Mouse (Mus musculus): ENCODE results near the gene Enox1. TPM values are rescaled to one million over a fixed set of nuclear protein-coding genes. Genes with fewer than 3 reads are reported as not detected.

Gene Enox1
- polyA plus RNA-seq, 1 experiment, result 0.06 TPM

DNA sequence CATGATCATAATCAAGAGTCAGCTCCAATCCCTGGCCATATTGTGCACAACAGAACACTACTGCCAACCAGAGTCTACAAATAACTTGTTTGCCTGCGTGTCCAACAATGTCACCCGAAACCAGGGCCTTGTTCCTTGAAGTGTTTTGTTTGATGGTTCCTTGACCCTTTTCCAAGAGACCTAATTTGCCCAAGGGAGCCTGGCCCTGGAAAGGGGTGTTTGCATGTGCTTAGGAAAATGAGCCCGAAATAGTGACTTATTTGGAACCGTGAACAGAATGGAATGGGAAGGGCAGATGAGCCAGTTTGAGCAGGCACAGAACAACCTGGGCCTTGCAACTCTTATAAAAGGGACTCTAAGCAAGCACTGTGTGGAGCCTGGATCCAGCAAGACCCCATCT is 316.9 kb downstream of the Enox1 start:
- no peak for TF ChIP-seq CTCF (IDR thresholded peaks at IDR 0.05; ENCODE audit: extremely low read depth, insufficient read depth, insufficient read length, insufficient replicate concordance)
- TF ChIP-seq POLR2A (IDR thresholded peaks at IDR 0.05; ENCODE audit: low read depth, low read length), result no peak
- Histone ChIP-seq H3K4me1 (ENCODE audit: control insufficient read depth, insufficient read depth, insufficient read length) (no peaks in the 10 kb centered on the region), H3K4me3 (ENCODE audit: extremely low read depth, insufficient read depth, insufficient read length) (no peak overlapping the region), H3K36me3 (ENCODE audit: control insufficient read depth, insufficient read depth, low read length) (no peaks in the 10 kb centered on the region), H3K27me3 (ENCODE audit: control insufficient read depth, insufficient read depth, low read length) (no peaks in the 10 kb centered on the region), H3K27ac (ENCODE audit: insufficient read depth, low read length) (no peak overlapping the region)
- 86% methylated on average over 4 of the region's 4 CpGs for WGBS
- DNase-seq (ENCODE audit: low read depth in 1 of 2, low spot score in 2 of 2), result no peak

DNA sequence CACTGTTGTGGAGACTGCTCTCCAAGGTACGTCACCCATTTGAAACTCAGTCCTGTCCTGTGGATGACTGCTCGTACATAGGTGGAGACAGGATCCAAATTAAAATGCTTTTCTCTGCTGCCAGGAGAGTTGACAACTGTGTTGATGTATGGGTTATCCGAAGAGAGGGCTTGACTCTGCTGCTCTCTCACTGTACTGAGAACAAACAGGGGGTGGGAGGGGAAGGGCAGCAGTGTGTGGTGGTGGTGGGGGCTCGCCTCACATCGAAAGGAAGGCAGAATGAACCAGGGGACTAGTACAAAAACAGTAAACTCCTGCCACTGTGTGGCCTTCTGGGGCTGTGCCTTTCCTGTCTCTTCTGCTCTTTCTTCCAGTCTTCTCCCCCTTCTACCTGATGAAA is 317.5 kb downstream of the Enox1 start:
- H3K27me3 ChIP-seq (ENCODE audit: control insufficient read depth, insufficient read depth, low read length), result no peaks in the 10 kb centered on the region
- 73% methylated on average over 5 of the region's 5 CpGs for WGBS
- H3K4me1 ChIP-seq (ENCODE audit: control insufficient read depth, insufficient read depth, insufficient read length), result no peaks in the 10 kb centered on the region
- no peak overlapping the region for H3K4me3 ChIP-seq (ENCODE audit: extremely low read depth, insufficient read depth, insufficient read length)
- TF ChIP-seq POLR2A (IDR thresholded peaks at IDR 0.05; ENCODE audit: low read depth, low read length) (no peak), CTCF (IDR thresholded peaks at IDR 0.05; ENCODE audit: extremely low read depth, insufficient read depth, insufficient read length, insufficient replicate concordance) (no peak)
- H3K36me3 ChIP-seq (ENCODE audit: control insufficient read depth, insufficient read depth, low read length), result no peaks in the 10 kb centered on the region
- H3K27ac ChIP-seq (ENCODE audit: insufficient read depth, low read length), result no peak overlapping the region
- no peak for DNase-seq (ENCODE audit: low read depth in 1 of 2, low spot score in 2 of 2)

DNA sequence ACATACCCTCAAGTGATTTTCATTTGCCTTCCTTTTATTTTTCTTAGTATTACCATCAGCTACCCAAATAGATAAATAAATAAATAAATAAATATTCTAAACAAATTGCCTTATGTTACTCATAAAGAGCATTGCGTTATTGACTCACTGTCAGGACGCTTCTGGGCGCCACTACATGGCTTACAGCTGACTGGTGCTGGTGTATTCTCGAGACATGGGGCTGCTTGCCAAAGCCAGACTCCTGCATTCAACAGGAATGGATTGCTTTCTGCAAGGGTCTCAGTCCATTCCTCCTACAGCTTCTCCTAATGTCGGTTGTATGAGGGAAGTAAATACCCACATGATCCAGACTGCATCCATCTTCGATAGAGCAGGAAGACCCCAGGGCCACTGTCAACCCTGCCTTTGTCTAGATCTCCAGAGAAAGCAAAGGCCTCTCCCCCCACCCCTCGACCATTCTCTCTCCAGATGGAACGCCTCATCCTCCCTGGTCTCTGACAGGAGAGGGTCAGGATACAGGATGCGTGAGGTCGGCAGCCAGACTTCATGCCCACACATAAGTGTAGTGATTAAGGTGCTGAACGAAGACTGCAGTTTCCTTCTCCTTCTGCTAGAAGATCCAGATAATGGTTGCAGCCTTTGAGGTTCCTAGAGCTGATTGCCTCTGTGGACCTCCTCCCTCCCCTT is 318.7 kb downstream of the Enox1 start:
- TF ChIP-seq POLR2A (IDR thresholded peaks at IDR 0.05; ENCODE audit: low read depth, low read length) (no peak), CTCF (IDR thresholded peaks at IDR 0.05; ENCODE audit: extremely low read depth, insufficient read depth, insufficient read length, insufficient replicate concordance) (no peak)
- DNase-seq (ENCODE audit: low read depth in 1 of 2, low spot score in 2 of 2), result no peak
- H3K27ac ChIP-seq (ENCODE audit: insufficient read depth, low read length), result no peak overlapping the region
- H3K36me3 ChIP-seq (ENCODE audit: control insufficient read depth, insufficient read depth, low read length), result no peaks in the 10 kb centered on the region
- H3K4me1 ChIP-seq (ENCODE audit: control insufficient read depth, insufficient read depth, insufficient read length), result no peaks in the 10 kb centered on the region
- H3K4me3 ChIP-seq (ENCODE audit: extremely low read depth, insufficient read depth, insufficient read length), result no peak overlapping the region
- H3K27me3 ChIP-seq (ENCODE audit: control insufficient read depth, insufficient read depth, low read length), result no peaks in the 10 kb centered on the region
- WGBS, result 82% methylated on average over 11 of the region's 11 CpGs

DNA sequence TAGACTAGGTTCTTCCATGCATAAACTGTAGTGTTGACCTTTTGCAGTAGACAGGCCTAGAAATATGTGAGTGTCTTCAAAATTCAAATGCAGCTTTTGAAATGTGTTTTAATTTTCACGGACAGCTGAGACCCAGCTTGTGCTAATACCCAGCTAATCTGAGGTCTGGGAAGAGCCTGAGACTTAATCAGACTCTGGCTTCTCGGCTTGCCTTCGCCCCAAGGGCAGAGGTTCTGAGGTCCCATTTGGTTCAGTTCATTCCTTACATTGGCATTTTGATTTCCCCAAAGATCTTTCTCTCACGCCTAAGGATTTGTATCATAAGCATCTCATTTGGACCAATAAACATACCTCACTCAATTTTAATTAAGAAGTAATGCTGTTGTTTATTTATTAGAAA is 321.1 kb downstream of the Enox1 start:
- Histone ChIP-seq H3K4me1 (ENCODE audit: control insufficient read depth, insufficient read depth, insufficient read length) (no peaks in the 10 kb centered on the region), H3K36me3 (ENCODE audit: control insufficient read depth, insufficient read depth, low read length) (no peaks in the 10 kb centered on the region), H3K27me3 (ENCODE audit: control insufficient read depth, insufficient read depth, low read length) (no peaks in the 10 kb centered on the region), H3K27ac (ENCODE audit: insufficient read depth, low read length) (no peak overlapping the region), H3K4me3 (ENCODE audit: extremely low read depth, insufficient read depth, insufficient read length) (no peak overlapping the region)
- no peak for TF ChIP-seq POLR2A (IDR thresholded peaks at IDR 0.05; ENCODE audit: low read depth, low read length)
- no peak for TF ChIP-seq CTCF (IDR thresholded peaks at IDR 0.05; ENCODE audit: extremely low read depth, insufficient read depth, insufficient read length, insufficient replicate concordance)
- no peak for DNase-seq (ENCODE audit: low read depth in 1 of 2, low spot score in 2 of 2)
- WGBS, result 90% methylated on average over 4 of the region's 4 CpGs

DNA sequence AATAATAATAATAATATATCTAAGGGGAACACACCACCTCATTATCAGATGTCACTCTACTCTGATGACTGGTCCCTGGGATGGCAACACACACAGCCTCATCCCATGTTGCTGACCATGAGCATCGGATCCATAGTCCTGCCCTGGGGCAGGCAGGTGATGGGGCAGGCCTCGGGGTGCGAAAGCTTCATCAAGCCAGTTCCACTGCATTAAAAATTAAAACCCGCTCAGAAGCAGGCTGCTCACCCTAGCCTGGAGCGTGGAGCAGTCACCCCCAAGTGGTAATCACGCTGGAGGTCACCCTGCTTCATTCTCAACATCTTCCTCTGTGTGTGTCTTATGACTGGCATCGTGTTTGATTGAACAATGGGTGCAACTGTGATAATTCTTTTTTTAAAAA is 321.6 kb downstream of the Enox1 start:
- DNase-seq (ENCODE audit: low read depth in 1 of 2, low spot score in 2 of 2), result no peak
- no peaks in the 10 kb centered on the region for H3K4me1 ChIP-seq (ENCODE audit: control insufficient read depth, insufficient read depth, insufficient read length)
- no peak overlapping the region for H3K27ac ChIP-seq (ENCODE audit: insufficient read depth, low read length)
- no peak overlapping the region for H3K4me3 ChIP-seq (ENCODE audit: extremely low read depth, insufficient read depth, insufficient read length)
- H3K27me3 ChIP-seq (ENCODE audit: control insufficient read depth, insufficient read depth, low read length), result no peaks in the 10 kb centered on the region
- no peaks in the 10 kb centered on the region for H3K36me3 ChIP-seq (ENCODE audit: control insufficient read depth, insufficient read depth, low read length)
- TF ChIP-seq CTCF (IDR thresholded peaks at IDR 0.05; ENCODE audit: extremely low read depth, insufficient read depth, insufficient read length, insufficient replicate concordance) (no peak), POLR2A (IDR thresholded peaks at IDR 0.05; ENCODE audit: low read depth, low read length) (no peak)
- WGBS, result 86% methylated on average over 7 of the region's 7 CpGs

DNA sequence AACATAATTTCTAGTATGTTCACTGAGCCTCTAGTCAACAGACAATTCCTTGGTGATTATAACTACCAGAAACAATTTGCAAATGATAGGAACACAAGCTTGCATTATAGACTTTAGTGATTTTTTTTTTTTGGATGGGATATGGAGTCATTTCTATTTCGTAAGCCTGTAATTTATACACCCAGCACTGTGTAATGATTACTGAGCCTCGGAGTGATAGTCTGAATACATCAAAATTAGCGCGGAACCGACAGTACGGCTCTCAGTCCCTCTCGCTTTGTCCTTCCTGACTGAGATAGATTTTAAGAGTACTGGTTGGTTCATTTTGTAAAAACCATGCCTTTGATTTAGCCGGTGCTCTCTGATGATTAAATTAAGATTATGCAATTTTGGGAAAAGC is 322.1 kb downstream of the Enox1 start:
- 94% methylated on average over 8 of the region's 8 CpGs for WGBS
- no peaks in the 10 kb centered on the region for H3K4me1 ChIP-seq (ENCODE audit: control insufficient read depth, insufficient read depth, insufficient read length)
- H3K27me3 ChIP-seq (ENCODE audit: control insufficient read depth, insufficient read depth, low read length), result no peaks in the 10 kb centered on the region
- H3K27ac ChIP-seq (ENCODE audit: insufficient read depth, low read length), result no peak overlapping the region
- TF ChIP-seq CTCF (IDR thresholded peaks at IDR 0.05; ENCODE audit: extremely low read depth, insufficient read depth, insufficient read length, insufficient replicate concordance), result no peak
- no peak for TF ChIP-seq POLR2A (IDR thresholded peaks at IDR 0.05; ENCODE audit: low read depth, low read length)
- H3K4me3 ChIP-seq (ENCODE audit: extremely low read depth, insufficient read depth, insufficient read length), result no peak overlapping the region
- no peak for DNase-seq (ENCODE audit: low read depth in 1 of 2, low spot score in 2 of 2)
- no peaks in the 10 kb centered on the region for H3K36me3 ChIP-seq (ENCODE audit: control insufficient read depth, insufficient read depth, low read length)

DNA sequence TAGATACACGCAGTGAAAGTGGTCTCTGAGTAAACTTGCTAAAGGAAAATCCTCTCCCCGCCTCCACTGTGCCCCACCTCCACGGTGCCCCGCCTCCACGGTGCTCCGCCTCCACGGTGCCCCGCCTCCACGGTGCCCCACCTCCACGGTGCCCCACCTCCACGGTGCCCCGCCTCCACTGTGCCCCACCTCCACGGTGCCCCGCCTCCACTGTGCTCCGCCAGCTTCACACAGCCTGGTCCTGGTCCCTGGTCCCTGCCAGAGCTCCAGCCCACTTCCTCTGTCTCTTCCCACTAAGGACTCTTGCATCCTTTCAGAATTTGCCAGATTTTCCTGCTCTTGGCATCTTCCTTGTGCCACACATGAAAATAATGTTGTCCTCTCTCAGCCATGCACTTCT is 326.5 kb downstream of the Enox1 start:
- DNase-seq (ENCODE audit: low read depth in 1 of 2, low spot score in 2 of 2), result no peak
- Histone ChIP-seq H3K4me1 (ENCODE audit: control insufficient read depth, insufficient read depth, insufficient read length) (no peaks in the 10 kb centered on the region), H3K27me3 (ENCODE audit: control insufficient read depth, insufficient read depth, low read length) (no peaks in the 10 kb centered on the region), H3K27ac (ENCODE audit: insufficient read depth, low read length) (no peak overlapping the region), H3K36me3 (ENCODE audit: control insufficient read depth, insufficient read depth, low read length) (no peaks in the 10 kb centered on the region), H3K4me3 (ENCODE audit: extremely low read depth, insufficient read depth, insufficient read length) (no peak overlapping the region)
- TF ChIP-seq CTCF (IDR thresholded peaks at IDR 0.05; ENCODE audit: extremely low read depth, insufficient read depth, insufficient read length, insufficient replicate concordance) (no peak), POLR2A (IDR thresholded peaks at IDR 0.05; ENCODE audit: low read depth, low read length) (no peak)
- 71% methylated on average over 10 of the region's 15 CpGs for WGBS

Data from spleen, adult 2 months (tissue).